Mouse (Mus musculus) heart, adult 2 months (tissue): ENCODE data around the gene Hist1h2be. TPM values are rescaled to one million over a fixed set of nuclear protein-coding genes. Genes with fewer than 3 reads are reported as not detected.
"Not testable (repeated sequence)": the region's sequence is repeated elsewhere in the genome, so short reads cannot be mapped to it uniquely, and the experiment has no call there.

ENCODE experiments used
- DNase-seq, 2 experiments: peaks; one replicate each; pipeline ENCODE4 v3.0.0; 2021
- H3K27ac ChIP-seq: fragments of 200-600 bp; 2 replicates; pipeline ENCODE4 v1.8.1; 2022
- H3K27me3 ChIP-seq: fragments of 200-500 bp; 2 replicates; pipeline ENCODE4 v1.6.1; 2012; ENCODE audit warnings: mild to moderate bottlenecking, low read length, inconsistent platforms, mixed read lengths; ENCODE audit not compliant: control insufficient read depth, insufficient read depth
- H3K36me3 ChIP-seq: fragments of 200-500 bp; 2 replicates; pipeline ENCODE4 v1.6.1; 2012; ENCODE audit warnings: low read length, inconsistent platforms; ENCODE audit not compliant: control insufficient read depth, insufficient read depth
- H3K4me1 ChIP-seq: fragments of 200-500 bp; 2 replicates; pipeline ENCODE4 v1.6.1; 2011; ENCODE audit warnings: low read length; ENCODE audit not compliant: control insufficient read depth, insufficient read depth
- H3K4me3 ChIP-seq: fragments of 200-600 bp; 2 replicates; pipeline ENCODE4 v1.8.1; 2022
- H3K79me2 ChIP-seq: fragments of 200-500 bp; replicated peaks from 2 replicates; pipeline ENCODE4 v1.6.1; 2012; ENCODE audit warnings: mild to moderate bottlenecking, inconsistent platforms, low read length, moderate library complexity, mixed read lengths; ENCODE audit not compliant: control insufficient read depth, insufficient read depth
- H3K9ac ChIP-seq: fragments of 200-500 bp; 2 replicates; pipeline ENCODE4 v1.6.1; 2012; ENCODE audit warnings: low read depth, mild to moderate bottlenecking, control low read depth, inconsistent platforms, low read length, mixed read lengths
- CTCF ChIP-seq: fragments of 200-600 bp; IDR thresholded peaks from 2 replicates; pipeline ENCODE4 v1.8.1; 2022; ENCODE audit warnings: antibody characterized with exemption, mild to moderate bottlenecking, moderate library complexity
- EP300 ChIP-seq: fragments of 200-500 bp; IDR thresholded peaks from 2 replicates; pipeline ENCODE4 v1.6.1; 2011; ENCODE audit warnings: low read depth, low read length, control low read depth; ENCODE audit not compliant: insufficient read depth
- POLR2A ChIP-seq: fragments of 200-500 bp; IDR thresholded peaks from 2 replicates; pipeline ENCODE4 v1.6.1; 2011; ENCODE audit warnings: mild to moderate bottlenecking, low read depth, low read length, control low read depth; ENCODE audit not compliant: insufficient read depth
- WGBS: fragments of 180-500 bp; shearing (Covaris S2); methylation state at CpG from one replicate; pipeline ENCODE4 v1.1.7; 2018; 5-methylcytosine and 5-hydroxymethylcytosine counted together
- intact Hi-C: fragments of 180-260 bp; cut with DNase I; formaldehyde crosslinking; loops from one replicate; pipeline ENCODE4 v1.15.1; 2025
- polyA plus RNA-seq: library from polyadenylated mRNA; depleted of rRNA; stranded (reverse); fragments of >200 nt; gene quantifications from 2 replicates; pipeline ENCODE4 v1.2.3, GENCODE M21; 2012
- total RNA-seq, 2 experiments: library from RNA; stranded (reverse); gene quantifications; 2 replicates each; pipeline ENCODE4 v1.2.3; 2021

The Hist1h2be gene
- total and polyA plus RNA-seq, 3 experiments = 2.4 to 9.8 (median 8.8) TPM

DNA sequence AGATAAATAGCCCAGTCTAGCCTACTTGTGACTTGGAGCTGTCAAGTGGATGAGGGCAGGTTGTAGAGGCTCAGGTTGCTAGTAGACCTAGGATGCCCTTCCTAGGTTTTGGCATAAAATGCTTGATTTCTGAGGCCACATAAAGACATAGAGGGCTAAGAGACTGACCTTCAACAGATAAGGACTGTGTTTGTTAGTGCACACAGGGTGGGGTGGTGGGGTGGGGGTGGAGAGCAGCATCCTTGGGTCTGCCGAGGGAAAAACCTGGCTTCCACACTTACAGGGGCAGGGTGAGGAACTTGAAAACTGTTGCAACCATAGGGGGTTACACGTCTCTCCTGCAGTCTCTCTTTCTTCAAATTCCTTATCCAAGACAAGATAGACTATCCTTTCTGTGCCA is 25.7 kb downstream of the Hist1h2be start:
- no peaks in the 10 kb centered on the region for H3K36me3 ChIP-seq
- H3K27ac ChIP-seq = no peak overlapping the region
- WGBS = 76% methylated on average over 2 of the region's 2 CpGs
- no peak overlapping the region for H3K9ac ChIP-seq
- no peaks in the 10 kb centered on the region for H3K79me2 ChIP-seq
- intact Hi-C loops = no loop called here
- DNase-seq = no peak
- H3K4me3 ChIP-seq = no peak overlapping the region
- TF ChIP-seq POLR2A (no peak), EP300 (no peak), CTCF (no peak)
- no peaks in the 10 kb centered on the region; the same call in 1 of the 2 replicates for H3K4me1 ChIP-seq
- H3K27me3 ChIP-seq = no peaks in the 10 kb centered on the region

DNA sequence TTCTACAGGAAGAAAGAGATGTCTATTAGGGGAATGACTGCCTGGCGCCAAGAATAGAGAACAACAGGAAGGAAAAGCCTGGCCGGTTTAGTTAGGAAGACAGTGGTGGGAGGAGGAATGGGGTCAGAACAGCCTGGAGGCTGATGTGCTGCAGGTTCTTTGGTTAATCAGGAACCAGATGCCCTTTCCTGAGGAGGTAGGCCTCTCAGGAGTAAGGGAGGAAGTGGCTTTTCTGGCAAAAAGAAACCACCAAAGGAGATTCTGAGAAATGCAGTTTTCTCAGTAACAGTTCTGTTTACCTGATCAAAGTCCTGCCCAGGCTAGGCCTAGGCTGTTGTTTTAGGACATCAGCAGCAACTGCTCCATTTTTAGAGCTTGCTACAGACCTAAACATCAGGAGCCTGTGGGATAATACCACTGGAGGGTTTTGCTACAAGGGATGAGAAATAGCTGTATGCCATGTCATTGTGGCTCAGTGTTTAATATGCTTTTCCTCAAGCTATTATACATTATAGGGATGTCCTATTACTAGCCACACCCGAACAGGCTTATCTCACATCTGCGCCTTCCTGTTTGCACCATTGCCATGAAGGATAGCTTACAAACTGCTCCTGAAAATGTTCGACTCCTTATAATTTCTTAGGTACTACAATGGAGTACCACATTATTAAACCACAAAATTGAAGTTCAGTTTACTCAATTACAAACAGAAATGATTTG is 27.7 kb downstream of the Hist1h2be start:
- intact Hi-C loops = no loop called here
- no peak overlapping the region for H3K27ac ChIP-seq
- 42% methylated on average over 5 of the region's 5 CpGs for WGBS

DNA sequence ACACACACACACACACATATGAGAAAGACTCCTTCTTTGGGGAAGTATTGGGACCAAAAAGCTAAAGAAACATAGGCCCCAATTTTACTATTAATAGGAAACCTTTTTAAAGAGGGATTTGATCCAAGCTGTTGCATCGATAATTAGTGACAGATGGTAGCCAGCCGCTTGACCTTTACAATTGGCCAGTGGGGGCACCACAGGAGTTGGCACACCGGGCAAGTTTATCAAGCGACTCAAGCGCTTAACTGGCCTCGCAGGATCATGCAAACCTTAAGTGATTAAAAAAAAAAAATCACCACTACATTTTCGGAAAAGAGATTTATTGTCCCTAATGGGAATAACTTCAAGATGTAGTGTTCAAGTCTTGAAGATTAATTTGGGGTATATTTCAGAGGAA is 28.3 kb downstream of the Hist1h2be start:
- TF ChIP-seq CTCF (no peak), EP300 (no peak), POLR2A (no peak)
- Histone ChIP-seq H3K36me3 (no peaks in the 10 kb centered on the region), H3K4me3 (no peak overlapping the region), H3K79me2 (no peaks in the 10 kb centered on the region), H3K27me3 (no peaks in the 10 kb centered on the region), H3K9ac (no peak overlapping the region), H3K27ac (no peak overlapping the region), H3K4me1 (no peaks in the 10 kb centered on the region; the same call in 1 of the 2 replicates)
- intact Hi-C loops = no loop called here
- no peak for DNase-seq
- WGBS = 71% methylated on average over 7 of the region's 7 CpGs

More for the DNA sequence above, 27.7 kb downstream of the Hist1h2be start:
- Histone ChIP-seq H3K4me1 (no peaks in the 10 kb centered on the region; the same call in 1 of the 2 replicates), H3K27me3 (no peaks in the 10 kb centered on the region), H3K9ac (no peak overlapping the region), H3K4me3 (no peak overlapping the region), H3K36me3 (no peaks in the 10 kb centered on the region), H3K79me2 (no peaks in the 10 kb centered on the region)
- DNase-seq = no peak
- TF ChIP-seq POLR2A (no peak), EP300 (no peak), CTCF (no peak)

DNA sequence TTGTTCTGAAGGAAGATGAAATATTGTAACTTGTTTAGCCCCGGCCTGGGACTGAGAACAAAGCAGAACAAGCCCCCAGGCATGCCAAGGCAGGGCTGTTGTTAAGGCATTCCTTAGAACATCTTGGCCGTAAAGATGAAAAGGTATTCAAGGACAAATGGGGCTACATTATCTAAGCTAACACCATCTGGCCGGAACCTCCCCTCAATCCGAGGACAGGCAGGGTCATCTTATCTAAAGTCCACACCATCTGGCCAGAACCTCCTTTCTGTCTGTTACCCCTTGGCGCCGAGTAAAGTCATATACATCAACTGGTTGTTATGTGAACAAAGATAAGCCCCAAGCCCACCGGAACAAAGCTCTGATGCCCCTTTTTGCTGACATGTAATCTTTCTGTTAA is 29.0 kb downstream of the Hist1h2be start:
- H3K27ac ChIP-seq = not testable (repeated sequence)

DNA sequence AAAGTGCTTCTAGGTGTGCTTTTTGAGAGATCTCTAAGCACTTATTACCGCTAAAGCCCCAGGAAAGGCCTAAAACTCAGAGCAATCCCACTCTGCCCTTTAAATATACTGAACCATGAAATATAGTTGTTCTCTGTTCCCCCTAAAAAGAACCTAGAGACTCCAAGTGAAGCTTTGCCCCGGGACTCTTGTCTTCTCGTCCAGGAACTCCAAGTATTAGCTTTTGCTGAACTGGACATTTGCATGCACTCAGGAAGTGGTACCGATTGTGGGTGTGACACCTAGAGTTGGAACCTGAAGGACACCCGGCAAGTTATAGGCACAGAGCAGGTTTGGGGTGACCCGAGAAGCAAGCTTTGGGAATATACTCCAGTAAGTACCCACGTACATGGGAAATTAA is 29.7 kb downstream of the Hist1h2be start:
- DNase-seq = no peak
- Histone ChIP-seq H3K27ac (no peak overlapping the region), H3K79me2 (no peaks in the 10 kb centered on the region), H3K9ac (no peak overlapping the region), H3K27me3 (no peaks in the 10 kb centered on the region), H3K4me1 (no peaks in the 10 kb centered on the region; the same call in 1 of the 2 replicates), H3K4me3 (no peak overlapping the region), H3K36me3 (no peaks in the 10 kb centered on the region)
- intact Hi-C loops = no loop called here
- 93% methylated on average over 7 of the region's 7 CpGs for WGBS
- TF ChIP-seq EP300 (no peak), POLR2A (no peak), CTCF (no peak)

More for the DNA sequence above, 29.0 kb downstream of the Hist1h2be start:
- H3K4me1 ChIP-seq, intact Hi-C loops, H3K79me2 ChIP-seq, H3K9ac ChIP-seq, H3K27me3 ChIP-seq, DNase-seq, H3K4me3 ChIP-seq, H3K36me3 ChIP-seq: not testable (repeated sequence)
- 71% methylated on average over 7 of the region's 7 CpGs for WGBS

DNA sequence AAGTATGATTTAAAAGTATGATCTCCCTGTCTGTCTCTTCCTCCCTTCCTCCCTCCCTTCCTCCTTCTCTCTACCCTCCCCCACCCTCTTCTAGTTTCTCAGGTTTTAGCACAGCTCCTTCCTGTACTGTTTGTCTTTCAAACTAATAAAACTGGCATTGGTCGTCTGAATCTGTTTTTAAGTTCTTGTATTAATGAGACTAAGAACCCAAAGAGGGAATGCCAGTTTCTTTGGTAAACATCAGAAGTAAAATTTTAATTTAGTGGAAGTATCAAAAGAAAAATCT is 34.0 kb downstream of the Hist1h2be start:
- intact Hi-C loops = loop anchor here (1.0 to 10.0 kb wide), 4 partner anchors 34 to 1872 kb away; partner anchors contain the start of genes Hist1h1b, Hist1h2ai, Hist1h2an and Hist1h2be
- 16% methylated on average over 1 of the region's 1 CpGs for WGBS
- Histone ChIP-seq H3K27ac (no peak overlapping the region), H3K79me2 (no peaks in the 10 kb centered on the region), H3K9ac (no peak overlapping the region), H3K27me3 (no peaks in the 10 kb centered on the region), H3K36me3 (peaks cover 4% of the 10 kb centered on the region; the same call in 1 of the 2 replicates), H3K4me1 (peaks cover 4% of the 10 kb centered on the region), H3K4me3 (peak overlapping the region; percentile 67)
- TF ChIP-seq POLR2A = no peak
- no peak for DNase-seq
